Mouse (Mus musculus): ENCODE data around the gene 4931428L18Rik. TPM values are rescaled to one million over a fixed set of nuclear protein-coding genes. Genes with fewer than 3 reads are reported as not detected.

4931428L18Rik gene
- total and polyA plus RNA-seq, 3 experiments = not detected

- Histone ChIP-seq H3K27ac (ENCODE audit: control insufficient read depth, low read depth, low read length) (no peak overlapping the region), H3K36me3 (ENCODE audit: control insufficient read depth in 1 of 2, insufficient read depth in 2 of 2, low read length in 2 of 2) (no peaks in the 10 kb centered on the region), H3K4me1 (ENCODE audit: control insufficient read depth in 1 of 2, insufficient read depth in 2 of 2, low read length in 2 of 2) (no peaks in the 10 kb centered on the region), H3K4me3 (ENCODE audit: control insufficient read depth in 1 of 2, insufficient read depth in 1 of 2, low read depth in 2 of 2, low read length in 2 of 2) (no peak overlapping the region), H3K79me2 (ENCODE audit: control insufficient read depth, insufficient read depth, low read length, poor library complexity) (no peaks in the 10 kb centered on the region), H3K27me3 (ENCODE audit: control insufficient read depth in 1 of 2, insufficient read depth in 2 of 2, low read length in 2 of 2) (no peaks in the 10 kb centered on the region), H3K9me3 (replicated peaks; ENCODE audit: insufficient read depth, low read length) (no peaks in the 10 kb centered on the region), H3K9ac (ENCODE audit: control insufficient read depth, low read depth, low read length, poor library complexity, severe bottlenecking) (no peak overlapping the region)
- DNase-seq (ENCODE audit: low read depth, low spot score) = no peak
- TF ChIP-seq KAT2A (conservative IDR thresholded peaks at IDR 0.05; ENCODE audit: low read depth, low read length) (no peak), EP300 (IDR thresholded peaks at IDR 0.05; ENCODE audit: low read depth in 1 of 2, low read length in 2 of 2) (no peak), ZC3H11A (IDR thresholded peaks at IDR 0.05; ENCODE audit: low read depth, low read length) (no peak), UBTF (IDR thresholded peaks at IDR 0.05; ENCODE audit: borderline replicate concordance, insufficient read depth, low read depth, low read length) (no peak), MYB (IDR thresholded peaks at IDR 0.05; ENCODE audit: low read depth, low read length) (no peak), GATA1 (IDR thresholded peaks at IDR 0.05; ENCODE audit: low read depth, low read length) (no peak), BHLHE40 (IDR thresholded peaks at IDR 0.05; ENCODE audit: borderline replicate concordance, low read depth, low read length) (no peak), ZMIZ1 (IDR thresholded peaks at IDR 0.05; ENCODE audit: low read depth, low read length) (no peak), NRF1 (IDR thresholded peaks at IDR 0.05; ENCODE audit: insufficient read depth, low read depth, low read length, poor library complexity, severe bottlenecking) (no peak), CHD2 (IDR thresholded peaks at IDR 0.05; ENCODE audit: low read length) (no peak), MEF2A (IDR thresholded peaks at IDR 0.05; ENCODE audit: extremely low read depth, insufficient replicate concordance, low read depth, low read length, poor library complexity, severe bottlenecking) (no peak), SIN3A (IDR thresholded peaks at IDR 0.05; ENCODE audit: low read length) (no peak), POLR2AphosphoS2 (IDR thresholded peaks at IDR 0.05; ENCODE audit: low read length) (no peak)
Observed at GRCm38 (mm10) chr1:31233319-31234036, 11.0 kb upstream of the 4931428L18Rik start.

- H3K9ac ChIP-seq (ENCODE audit: control insufficient read depth, low read depth, low read length, poor library complexity, severe bottlenecking) = no peak overlapping the region
- H3K4me1 ChIP-seq (ENCODE audit: control insufficient read depth in 1 of 2, insufficient read depth in 2 of 2, low read length in 2 of 2) = no peaks in the 10 kb centered on the region
- H3K9me3 ChIP-seq (replicated peaks; ENCODE audit: insufficient read depth, low read length) = no peaks in the 10 kb centered on the region
- TF ChIP-seq MAFK (IDR thresholded peaks at IDR 0.05; ENCODE audit: borderline replicate concordance, low read depth, low read length) (no peak), JUND (IDR thresholded peaks at IDR 0.05; ENCODE audit: low read depth, low read length) (no peak), MAX (IDR thresholded peaks at IDR 0.05; ENCODE audit: low read length) (no peak), MYB (IDR thresholded peaks at IDR 0.05; ENCODE audit: low read depth, low read length) (no peak), EP300 (IDR thresholded peaks at IDR 0.05; ENCODE audit: low read depth in 1 of 2, low read length in 2 of 2) (no peak), GATA1 (IDR thresholded peaks at IDR 0.05; ENCODE audit: low read depth, low read length) (no peak), RCOR1 (IDR thresholded peaks at IDR 0.05; ENCODE audit: low read depth, low read length) (no peak), MEF2A (IDR thresholded peaks at IDR 0.05; ENCODE audit: extremely low read depth, insufficient replicate concordance, low read depth, low read length, poor library complexity, severe bottlenecking) (no peak), POLR2AphosphoS5 (IDR thresholded peaks at IDR 0.05; ENCODE audit: borderline replicate concordance, low read depth, low read length) (no peak), ELF1 (IDR thresholded peaks at IDR 0.05; ENCODE audit: low read depth, low read length) (no peak), RAD21 (IDR thresholded peaks at IDR 0.05; ENCODE audit: low read depth, low read length) (no peak), MYC (IDR thresholded peaks at IDR 0.05; ENCODE audit: low read depth, low read length) (no peak), UBTF (IDR thresholded peaks at IDR 0.05; ENCODE audit: borderline replicate concordance, insufficient read depth, low read depth, low read length) (no peak), USF1 (IDR thresholded peaks at IDR 0.05; ENCODE audit: low read depth, low read length) (no peak), ZC3H11A (IDR thresholded peaks at IDR 0.05; ENCODE audit: low read depth, low read length) (no peak), CHD1 (IDR thresholded peaks at IDR 0.05; ENCODE audit: low read depth, low read length) (no peak), NELFE (IDR thresholded peaks at IDR 0.05; ENCODE audit: low read depth, low read length) (no peak), TAL1 (IDR thresholded peaks at IDR 0.05; ENCODE audit: low read length) (no peak), ZMIZ1 (IDR thresholded peaks at IDR 0.05; ENCODE audit: low read depth, low read length) (no peak)
- no peak overlapping the region for H3K27ac ChIP-seq (ENCODE audit: control insufficient read depth, low read depth, low read length)
- no peaks in the 10 kb centered on the region for H3K36me3 ChIP-seq (ENCODE audit: control insufficient read depth in 1 of 2, insufficient read depth in 2 of 2, low read length in 2 of 2)
- H3K79me2 ChIP-seq (ENCODE audit: control insufficient read depth, insufficient read depth, low read length, poor library complexity) = no peaks in the 10 kb centered on the region
- H3K27me3 ChIP-seq (ENCODE audit: control insufficient read depth in 1 of 2, insufficient read depth in 2 of 2, low read length in 2 of 2) = no peaks in the 10 kb centered on the region
- DNase-seq (ENCODE audit: low read depth, low spot score) = no peak
- H3K4me3 ChIP-seq (ENCODE audit: control insufficient read depth in 1 of 2, insufficient read depth in 1 of 2, low read depth in 2 of 2, low read length in 2 of 2) = no peak overlapping the region
Observed at GRCm38 (mm10) chr1:31220599-31221250, 1.8 kb downstream of the 4931428L18Rik start.

Measured in MEL (cell line).